Mouse (Mus musculus): Measurements from ENCODE around the gene Snip1.

DNA sequence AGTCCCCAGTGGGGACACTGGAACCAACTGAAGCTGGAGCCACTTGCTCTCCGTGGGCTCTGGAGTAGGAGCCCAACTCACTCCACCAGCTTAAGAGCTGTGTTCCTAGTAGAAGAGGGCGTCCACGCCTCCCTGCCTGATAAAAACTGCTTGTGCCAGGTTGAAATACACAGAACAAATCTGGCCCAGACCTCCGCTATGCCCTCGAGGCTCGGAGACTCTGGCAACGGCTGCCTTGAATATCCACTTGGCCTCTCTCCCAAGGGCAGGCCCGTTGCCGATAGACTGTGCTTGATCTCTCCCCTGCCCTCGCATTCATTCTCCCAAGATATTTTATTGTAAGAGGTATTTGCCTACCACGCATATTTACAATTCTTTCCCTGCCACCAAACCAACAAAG, 49.0 kb upstream of the Snip1 start:
- TF ChIP-seq MAFK (IDR thresholded peaks at IDR 0.05; ENCODE audit: insufficient read depth, low read depth, low read length): no peak
- TF ChIP-seq ZC3H11A (IDR thresholded peaks at IDR 0.05; ENCODE audit: borderline replicate concordance, low read depth, low read length): no peak
